Mouse (Mus musculus): ENCODE data around the gene Zdhhc6.

Gene Zdhhc6

GRCm38 (mm10) chr19:55315452-55316108 is at the start of gene Zdhhc6:
Gene Zdhhc6 (minus strand): TSS chr19:55316032.
- in situ Hi-C loops (cut with MboI, MseI) = no loop called here

DNA sequence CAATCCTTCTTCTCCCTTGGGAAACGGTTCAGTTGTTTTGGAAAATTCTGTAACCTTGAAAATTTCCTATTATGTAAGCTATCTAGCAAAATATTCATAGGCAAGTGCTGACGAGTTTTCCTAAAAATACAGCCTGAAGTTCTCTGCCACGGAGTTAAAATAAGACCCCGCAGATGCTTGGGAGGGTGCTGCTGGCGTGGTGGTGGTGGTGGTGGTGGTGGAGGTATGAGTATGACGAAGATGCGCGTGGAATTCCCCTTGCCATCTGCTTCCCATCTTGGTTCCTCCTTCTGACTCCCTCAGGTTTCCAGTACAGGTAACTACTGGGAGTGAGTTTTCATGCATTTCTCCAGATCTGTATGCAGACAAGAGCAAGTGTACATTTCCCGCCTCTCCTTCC is 46.8 kb upstream of the Zdhhc6 start:
- in situ Hi-C loops (cut with MboI, MseI) = no loop called here

DNA sequence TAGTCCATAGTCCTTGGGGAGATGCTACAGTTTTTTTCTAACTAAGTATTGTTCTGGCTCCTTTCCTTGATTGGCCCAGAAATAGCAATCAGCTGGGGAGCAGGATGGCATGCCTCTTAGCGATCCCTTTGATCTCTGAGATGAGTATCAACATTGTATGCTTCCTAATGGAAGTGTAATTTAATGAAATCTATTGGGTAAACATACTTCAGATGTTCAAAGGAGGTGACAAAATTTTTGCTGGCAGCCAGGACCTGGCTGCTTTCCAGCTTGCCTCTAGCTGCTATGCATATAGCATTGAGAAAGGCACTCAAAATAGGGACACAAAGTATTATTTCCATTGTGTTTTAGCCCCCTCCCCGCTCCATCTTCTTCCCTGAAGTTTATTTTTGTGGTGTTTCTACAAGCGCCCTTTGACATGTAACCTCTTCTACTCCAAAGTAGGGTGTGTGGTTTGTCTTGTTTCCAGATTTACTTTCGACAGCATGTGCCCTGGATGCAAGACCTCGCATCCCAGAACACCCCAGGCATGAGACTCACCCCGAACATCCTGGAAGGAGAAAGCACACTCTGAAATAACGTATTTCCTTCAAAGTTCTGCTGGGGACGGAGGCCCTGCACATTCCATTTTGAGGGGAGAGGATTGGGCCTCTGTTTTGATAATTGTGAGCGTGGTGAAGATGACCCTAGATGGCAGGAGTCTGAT is 35.0 kb upstream of the Zdhhc6 start:
- in situ Hi-C loops (cut with MboI, MseI) = no loop called here

DNA sequence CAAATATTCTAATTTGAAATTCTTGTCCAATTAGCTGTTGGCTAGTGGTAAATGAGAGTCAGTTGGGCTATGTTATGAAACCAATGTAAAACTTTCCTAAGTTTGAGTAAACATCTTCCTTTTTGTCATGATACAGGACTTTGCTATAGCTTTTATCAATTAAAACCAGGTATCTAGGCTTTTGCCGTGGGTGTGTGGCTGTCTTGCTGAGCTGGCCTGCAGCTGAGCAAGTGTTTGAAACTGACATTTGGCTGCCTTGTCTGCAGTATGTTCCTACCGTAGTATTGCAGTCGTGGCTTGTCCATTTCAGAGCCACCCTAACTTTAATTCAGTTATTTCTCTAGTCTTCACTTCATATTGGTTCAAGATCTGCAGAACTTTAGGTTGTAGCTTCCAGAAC is 32.4 kb upstream of the Zdhhc6 start:
- in situ Hi-C loops (cut with MboI, MseI) = no loop called here

DNA sequence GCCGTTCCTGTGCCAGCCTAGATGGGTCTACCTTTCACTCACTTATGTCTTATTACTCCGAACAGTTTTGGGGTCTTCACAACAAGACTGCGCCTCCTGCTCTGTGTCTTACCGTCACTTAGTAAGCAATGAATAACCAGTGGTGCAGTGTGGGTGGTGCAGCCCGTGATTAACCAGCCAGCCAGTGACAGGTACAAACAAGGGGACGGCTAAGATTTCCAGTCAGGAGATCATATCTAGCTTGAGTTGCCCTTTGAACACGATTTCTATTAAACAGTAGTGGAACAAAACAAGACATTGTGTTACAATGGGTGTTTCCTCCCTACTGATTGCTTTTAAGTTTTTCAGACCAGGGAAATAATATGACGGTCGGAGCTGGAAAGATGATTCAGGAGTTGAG is 27.4 kb upstream of the Zdhhc6 start:
- in situ Hi-C loops (cut with MboI, MseI) = loop anchor here in 1 of 2 experiments (5.0 kb wide), 1 partner anchor 54 kb away; no protein-coding TSS in a partner anchor

DNA sequence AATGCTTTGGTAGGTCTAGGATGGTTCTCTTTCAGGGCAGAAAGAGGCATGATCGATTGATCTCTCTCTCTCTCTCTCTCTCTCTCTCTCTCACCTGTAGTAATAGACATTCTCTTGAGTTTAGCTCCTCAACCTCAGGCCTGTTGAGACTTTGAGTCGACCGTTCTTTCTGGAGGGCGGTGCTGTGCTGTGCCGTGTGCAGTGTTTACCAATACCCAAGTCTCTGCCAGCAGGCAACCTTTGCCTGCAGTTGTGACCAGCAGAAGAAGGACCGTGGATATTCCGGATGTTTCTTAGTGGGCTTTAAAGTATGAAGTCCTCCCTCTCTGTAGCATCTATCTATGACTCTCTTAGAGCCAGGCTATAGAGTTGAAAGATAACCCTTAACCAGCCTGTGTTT is 26.6 kb upstream of the Zdhhc6 start:
- in situ Hi-C loops (cut with MboI, MseI) = loop anchor here in 1 of 2 experiments (5.0 kb wide), 1 partner anchor 55 kb away; no protein-coding TSS in a partner anchor

DNA sequence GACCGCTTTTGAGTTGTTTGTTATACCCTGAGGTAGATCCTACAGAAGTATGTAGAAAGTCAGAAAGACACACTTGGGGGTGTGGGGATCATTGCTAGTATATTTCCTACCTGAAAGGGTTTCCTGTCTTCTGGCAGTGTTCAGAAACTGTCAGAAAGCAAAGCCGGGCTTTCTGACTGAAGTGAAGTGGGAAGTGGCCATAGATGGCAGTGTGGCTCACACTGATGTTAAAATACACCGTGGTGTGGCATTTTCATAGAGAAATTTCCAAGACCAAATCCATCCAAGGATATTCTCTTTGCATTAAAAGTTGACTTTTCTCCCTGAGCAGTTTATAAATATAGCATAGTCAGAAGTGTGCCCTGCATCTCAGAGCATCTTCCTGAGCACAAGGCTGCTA is 25.5 kb upstream of the Zdhhc6 start:
- in situ Hi-C loops (cut with MboI, MseI) = loop anchor here in 1 of 2 experiments (5.0 kb wide), 1 partner anchor 56 kb away; no protein-coding TSS in a partner anchor

DNA sequence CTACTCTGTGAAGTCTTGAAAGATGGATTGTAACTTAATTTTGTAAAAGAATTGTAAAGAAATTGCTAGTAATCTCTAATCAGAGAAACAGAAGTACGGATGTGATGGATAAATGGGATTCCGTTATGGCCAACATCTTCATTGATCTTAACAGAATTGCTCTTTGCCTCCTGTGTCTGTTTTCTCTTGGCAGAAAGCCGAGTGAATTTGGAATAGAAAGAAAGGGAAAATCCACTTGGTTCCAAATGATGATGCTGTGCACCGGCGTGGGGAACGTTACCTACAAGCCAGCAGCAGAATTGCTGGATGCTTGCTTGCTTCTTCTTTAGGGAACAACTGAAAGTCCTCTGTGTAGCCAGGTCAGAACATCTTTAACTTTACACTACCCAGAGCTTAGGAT is 24.7 kb upstream of the Zdhhc6 start:
- in situ Hi-C loops (cut with MboI, MseI) = loop anchor here in 1 of 2 experiments (5.0 kb wide), 1 partner anchor 57 kb away; no protein-coding TSS in a partner anchor

GRCm38 (mm10) chr19:55337664-55338063 is 21.8 kb upstream of the Zdhhc6 start:
- in situ Hi-C loops (cut with MboI, MseI) = loop anchor here (10.0 kb wide), 2 partner anchors 567 to 917 kb away; no protein-coding TSS in a partner anchor

DNA sequence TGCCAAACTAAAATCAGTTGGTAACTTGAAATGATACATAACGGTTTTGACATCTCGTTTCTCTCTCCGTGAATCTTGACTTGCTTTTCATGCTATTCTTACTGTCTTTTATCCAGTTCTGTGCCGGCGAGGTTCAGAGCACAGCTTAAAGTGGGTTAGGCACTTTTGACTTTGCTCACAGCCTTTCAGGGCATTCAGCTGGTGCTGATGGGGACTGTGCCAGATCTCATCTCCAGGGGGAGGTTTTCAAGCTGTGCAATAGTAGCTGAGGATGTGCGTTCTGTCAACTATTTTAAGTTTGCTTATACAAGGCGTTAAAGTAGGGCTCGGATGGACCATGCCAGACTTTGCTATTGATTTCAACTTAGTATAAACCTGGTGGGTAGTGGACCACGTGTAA is 21.2 kb upstream of the Zdhhc6 start:
- in situ Hi-C loops (cut with MboI, MseI) = loop anchor here (10.0 kb wide), 2 partner anchors 568 to 918 kb away; no protein-coding TSS in a partner anchor

GRCm38 (mm10) chr19:55336441-55336840 is 20.6 kb upstream of the Zdhhc6 start:
- in situ Hi-C loops (cut with MboI, MseI) = loop anchor here (10.0 kb wide), 2 partner anchors 568 to 918 kb away; no protein-coding TSS in a partner anchor

DNA sequence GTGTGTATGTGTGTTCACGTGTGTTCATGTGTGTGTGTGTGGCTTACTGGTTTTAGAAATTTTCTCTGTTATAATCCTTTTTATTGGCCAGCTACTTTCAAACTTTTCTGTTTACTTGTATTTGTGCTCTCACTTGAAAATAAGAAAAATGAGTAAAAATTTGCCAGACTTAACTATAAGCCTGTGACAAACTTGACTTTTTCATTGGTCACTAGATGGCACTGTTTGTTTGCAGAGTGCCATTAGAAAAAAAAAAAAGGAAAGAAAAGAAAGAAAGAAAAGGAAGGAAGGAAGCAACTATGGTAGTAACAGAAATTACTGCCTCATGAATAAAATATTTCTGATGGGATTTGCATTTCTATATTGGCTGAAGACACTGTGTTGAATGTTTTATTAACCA is 20.0 kb upstream of the Zdhhc6 start:
- in situ Hi-C loops (cut with MboI, MseI) = loop anchor here (10.0 kb wide), 2 partner anchors 569 to 919 kb away; no protein-coding TSS in a partner anchor

DNA sequence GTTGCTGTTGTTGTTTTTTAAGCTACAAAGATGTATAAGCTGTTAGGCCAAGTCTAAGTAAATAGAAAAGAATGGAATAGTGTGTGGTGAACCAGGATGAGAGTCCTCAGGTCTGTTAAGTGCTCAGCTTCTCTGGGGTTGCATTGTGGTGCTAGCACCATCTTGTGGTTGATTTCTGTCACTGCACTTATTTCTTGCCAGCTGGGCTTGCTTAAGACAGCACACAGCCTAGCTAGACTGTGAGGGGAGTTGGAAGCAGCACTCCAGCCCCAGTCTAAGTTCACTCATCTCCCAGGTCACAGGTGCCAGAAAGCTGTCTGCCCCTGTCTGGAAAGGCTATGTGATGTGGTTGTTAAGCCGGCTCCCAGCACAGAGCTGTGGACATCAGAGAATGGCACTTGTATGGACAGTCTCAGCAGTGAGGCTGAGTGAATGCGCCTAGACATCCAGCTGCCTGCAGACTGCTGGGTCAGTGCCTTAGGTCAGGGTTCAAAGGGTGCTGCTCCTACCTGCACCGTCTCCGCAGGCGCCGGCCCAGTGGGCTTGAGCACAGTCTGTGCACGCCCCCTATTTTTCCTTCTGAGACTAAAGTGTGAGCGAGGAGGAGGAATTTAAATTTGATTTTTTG is 16.9 kb upstream of the Zdhhc6 start:
- in situ Hi-C loops (cut with MboI, MseI) = loop anchor here (10.0 kb wide), 2 partner anchors 572 to 922 kb away; no protein-coding TSS in a partner anchor

GRCm38 (mm10) chr19:55331776-55332175 is 15.9 kb upstream of the Zdhhc6 start:
- in situ Hi-C loops (cut with MboI, MseI) = loop anchor here (10.0 kb wide), 2 partner anchors 573 to 923 kb away; no protein-coding TSS in a partner anchor

GRCm38 (mm10) chr19:55327510-55327909 is 11.7 kb upstream of the Zdhhc6 start:
- in situ Hi-C loops (cut with MboI, MseI) = no loop called here

- in situ Hi-C loops (cut with MboI, MseI) = no loop called here
These were observed 6.8 kb upstream of the Zdhhc6 start for GRCm38 (mm10) chr19:55322604-55323003.

GRCm38 (mm10) chr19:55319521-55319920 is 3.7 kb upstream of the Zdhhc6 start:
- in situ Hi-C loops (cut with MboI, MseI) = no loop called here

- in situ Hi-C loops (cut with MboI, MseI) = no loop called here
These were observed 3.2 kb upstream of the Zdhhc6 start for GRCm38 (mm10) chr19:55319036-55319435.

DNA sequence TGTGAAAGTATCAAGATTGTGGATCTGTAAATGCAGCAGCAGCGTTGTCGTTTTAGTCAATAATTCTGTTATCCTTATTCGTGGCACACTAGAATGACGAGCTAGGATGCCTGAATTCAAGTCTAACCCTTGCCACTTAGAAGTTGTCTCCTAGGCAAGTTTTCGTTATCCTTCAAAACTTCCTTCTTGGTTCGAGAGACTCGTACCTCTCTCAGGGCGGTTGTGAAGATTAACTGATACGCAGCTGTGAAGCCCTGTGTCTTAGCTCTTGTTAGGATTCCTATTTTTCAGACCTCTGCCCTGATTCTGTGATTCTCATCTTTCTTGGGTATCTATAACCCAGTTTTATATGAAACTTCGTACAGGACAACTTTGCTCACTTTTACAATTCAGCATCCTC is 1.1 kb upstream of the Zdhhc6 start:
- in situ Hi-C loops (cut with MboI, MseI) = no loop called here

- in situ Hi-C loops (cut with MboI, MseI) = no loop called here
These were observed 380 bp upstream of the Zdhhc6 start, which contains the start of gene Vti1a for GRCm38 (mm10) chr19:55316109-55316714. Gene Vti1a (plus strand): TSS chr19:55316295.

DNA sequence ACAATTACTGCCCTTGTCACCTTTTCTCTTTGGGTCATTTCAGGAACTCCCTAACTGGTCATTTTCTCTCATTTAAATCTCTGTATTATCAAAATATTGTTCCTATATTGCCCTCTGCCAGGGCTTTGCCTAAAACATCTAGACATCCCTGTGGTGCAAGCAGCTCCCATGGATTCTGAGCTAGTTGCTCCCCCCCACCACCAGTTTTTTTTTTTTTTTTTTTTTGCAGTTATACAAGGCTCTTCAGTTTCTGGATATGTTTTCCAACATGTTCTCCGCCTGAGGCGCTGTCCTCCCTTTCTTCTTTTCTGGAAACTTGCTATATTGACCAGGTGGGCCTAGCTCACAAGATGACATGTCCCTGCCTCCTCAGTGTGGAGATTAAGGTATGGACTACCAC is 2.2 kb downstream of the Zdhhc6 start:
- in situ Hi-C loops (cut with MboI, MseI) = no loop called here

Measured in T-helper 17 cell (primary cell).